Mouse (Mus musculus): ENCODE results near the gene Nr1i2. TPM values are rescaled to one million over a fixed set of nuclear protein-coding genes. Genes with fewer than 3 reads are reported as not detected.
A peak's percentile ranks its signal among the peaks of the same experiment; 100 is the strongest.
"Not testable (repeated sequence)": the region's sequence is repeated elsewhere in the genome, so short reads cannot be mapped to it uniquely, and the experiment has no call there.

Gene Nr1i2
- 13.8 and 14.6 TPM in 2 replicates for polyA plus RNA-seq (2015; fragmentation: Nextera tagmentation; extraction: Ambion mirVana)

DNA sequence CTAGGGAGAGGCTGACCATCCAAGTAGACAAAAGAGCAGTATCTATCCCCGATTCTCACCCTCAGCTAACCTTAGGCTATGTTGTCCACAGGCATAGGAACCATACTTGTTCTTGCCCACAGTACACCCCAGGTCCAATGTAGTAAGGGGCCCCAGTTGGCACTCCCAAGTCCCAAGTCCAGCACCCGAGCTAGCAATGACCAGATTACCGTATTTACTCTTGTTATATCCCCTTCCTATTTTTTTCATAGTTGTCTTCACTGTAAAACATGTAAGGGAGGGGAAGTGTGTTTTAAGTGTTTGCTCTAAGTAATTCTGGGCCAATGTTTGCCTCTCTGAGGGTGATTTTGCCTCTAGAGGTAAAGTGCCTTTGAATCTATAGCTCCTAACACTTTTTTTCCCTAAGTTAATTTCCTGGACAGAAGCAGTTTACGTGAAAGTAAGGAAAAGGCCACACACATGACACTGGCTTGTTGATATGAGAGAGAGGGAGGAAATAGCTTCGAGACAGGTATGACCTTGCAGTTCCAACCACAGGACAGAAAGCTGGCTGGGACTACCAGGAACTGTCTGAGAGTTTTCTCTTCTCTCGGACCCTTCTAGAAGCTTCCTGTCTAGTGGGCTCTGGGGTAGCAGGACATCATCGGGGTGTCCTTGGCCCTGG, at the start of gene Nr1i2:
Gene Nr1i2 (minus strand): TSS at position 140 of the 664 bp plus-strand sequence.
- peak within 1 kb of the TSS; percentile 75 for H3K9ac ChIP-seq (replicated peaks)
- peak within 1 kb of the TSS; percentile 49 for H3K4me3 ChIP-seq (ENCODE audit: low read depth, low read length)
- DNase-seq = peak; percentile 55
- peaks cover 8% of the 10 kb centered on the region; the same call in 1 of the 2 replicates for H3K4me1 ChIP-seq (ENCODE audit: insufficient read depth)
- peak; percentile 90 for ATAC-seq
- peak within 1 kb of the TSS; percentile 83 for H3K27ac ChIP-seq (ENCODE audit: low read depth)
- no peaks in the 10 kb centered on the region for H3K27me3 ChIP-seq (ENCODE audit: insufficient read depth, low read length)
- H3K4me2 ChIP-seq (ENCODE audit: low read depth, low read length) = peak within 1 kb of the TSS; percentile 60
- H3K9me3 ChIP-seq (ENCODE audit: low read length) = no peaks in the 10 kb centered on the region
- WGBS (ENCODE audit: insufficient replicate concordance) = 47% methylated on average over 7 of the region's 7 CpGs
- TF ChIP-seq EP300 (IDR thresholded peaks at IDR 0.05; ENCODE audit: low read depth) (peak; percentile 39; the same call in 1 of the 2 replicates), CTCF (IDR thresholded peaks at IDR 0.05; ENCODE audit: low read depth) (no peak)
- no peaks in the 10 kb centered on the region for H3K36me3 ChIP-seq (replicated peaks; ENCODE audit: insufficient read depth, low read length)

- no peak within 1 kb of the TSS for H3K27ac ChIP-seq (ENCODE audit: low read depth)
- peak; percentile 84 for DNase-seq
- H3K4me3 ChIP-seq (ENCODE audit: low read depth, low read length) = peak within 1 kb of the TSS; percentile 12; the same call in 1 of the 2 replicates
- peak within 1 kb of the TSS; percentile 67 for H3K4me2 ChIP-seq (ENCODE audit: low read depth, low read length)
- TF ChIP-seq EP300 (IDR thresholded peaks at IDR 0.05; ENCODE audit: low read depth) = no peak
- no peak for TF ChIP-seq CTCF (IDR thresholded peaks at IDR 0.05; ENCODE audit: low read depth)
- H3K27me3 ChIP-seq (ENCODE audit: insufficient read depth, low read length) = no peaks in the 10 kb centered on the region
- no peak within 1 kb of the TSS for H3K9ac ChIP-seq (replicated peaks)
- H3K4me1 ChIP-seq (ENCODE audit: insufficient read depth) = peaks cover 7% of the 10 kb centered on the region
- no peaks in the 10 kb centered on the region for H3K9me3 ChIP-seq (ENCODE audit: low read length)
- ATAC-seq = peak; percentile 79
- H3K36me3 ChIP-seq (replicated peaks; ENCODE audit: insufficient read depth, low read length) = no peaks in the 10 kb centered on the region
- 17% methylated on average over 30 of the region's 30 CpGs for WGBS (ENCODE audit: insufficient replicate concordance)
Observed at GRCm38 (mm10) chr16:38341396-38342324, 47.0 kb upstream of the Nr1i2 start, which contains the start of gene Maats1. Maats1 (minus strand) TSS chr16:38342143.

- ATAC-seq; H3K9ac ChIP-seq (replicated peaks); H3K27ac ChIP-seq (ENCODE audit: low read depth); H3K36me3 ChIP-seq (replicated peaks; ENCODE audit: insufficient read depth, low read length); H3K4me3 ChIP-seq (ENCODE audit: low read depth, low read length); DNase-seq; H3K27me3 ChIP-seq (ENCODE audit: insufficient read depth, low read length); H3K9me3 ChIP-seq (ENCODE audit: low read length); H3K4me1 ChIP-seq (ENCODE audit: insufficient read depth); H3K4me2 ChIP-seq (ENCODE audit: low read depth, low read length): not testable (repeated sequence)
- TF ChIP-seq CTCF (IDR thresholded peaks at IDR 0.05; ENCODE audit: low read depth) = 0 out of 2 replicates have a peak, but pooled peaks have one; percentile 18
- WGBS (ENCODE audit: insufficient replicate concordance) = 75% methylated on average over 4 of the region's 4 CpGs
Observed at GRCm38 (mm10) chr16:38338077-38338476, 43.5 kb upstream of the Nr1i2 start.

DNA sequence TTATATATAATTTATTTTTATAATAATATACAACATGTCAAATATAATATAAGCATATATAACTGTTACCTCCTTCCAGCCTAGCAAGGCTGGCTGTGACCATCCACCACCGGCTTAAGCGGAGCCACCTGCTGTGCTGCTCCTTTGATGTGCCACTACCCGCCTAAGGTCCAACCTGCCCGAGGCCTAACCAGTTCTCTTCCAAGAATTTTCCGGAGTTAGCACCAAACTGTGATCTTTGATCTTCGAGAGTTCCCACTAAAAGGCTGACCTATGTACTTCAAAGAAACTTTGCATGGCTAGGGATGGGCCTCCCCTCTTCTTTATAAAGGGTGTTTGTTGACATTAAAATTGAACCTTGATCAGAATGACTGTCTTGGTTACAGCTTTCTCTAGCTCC, 39.8 kb upstream of the Nr1i2 start:
- Histone ChIP-seq H3K4me2 (ENCODE audit: low read depth, low read length) (no peak overlapping the region), H3K9me3 (ENCODE audit: low read length) (no peaks in the 10 kb centered on the region), H3K27ac (ENCODE audit: low read depth) (no peak overlapping the region), H3K4me3 (ENCODE audit: low read depth, low read length) (no peak overlapping the region), H3K9ac (replicated peaks) (no peak overlapping the region), H3K4me1 (ENCODE audit: insufficient read depth) (no peaks in the 10 kb centered on the region), H3K27me3 (ENCODE audit: insufficient read depth, low read length) (no peaks in the 10 kb centered on the region), H3K36me3 (replicated peaks; ENCODE audit: insufficient read depth, low read length) (no peaks in the 10 kb centered on the region)
- DNase-seq (no peak), ATAC-seq (no peak)
- no peak for TF ChIP-seq EP300 (IDR thresholded peaks at IDR 0.05; ENCODE audit: low read depth)
- TF ChIP-seq CTCF (IDR thresholded peaks at IDR 0.05; ENCODE audit: low read depth) = no peak
- WGBS (ENCODE audit: insufficient replicate concordance) = 54% methylated on average over 6 of the region's 6 CpGs

DNA sequence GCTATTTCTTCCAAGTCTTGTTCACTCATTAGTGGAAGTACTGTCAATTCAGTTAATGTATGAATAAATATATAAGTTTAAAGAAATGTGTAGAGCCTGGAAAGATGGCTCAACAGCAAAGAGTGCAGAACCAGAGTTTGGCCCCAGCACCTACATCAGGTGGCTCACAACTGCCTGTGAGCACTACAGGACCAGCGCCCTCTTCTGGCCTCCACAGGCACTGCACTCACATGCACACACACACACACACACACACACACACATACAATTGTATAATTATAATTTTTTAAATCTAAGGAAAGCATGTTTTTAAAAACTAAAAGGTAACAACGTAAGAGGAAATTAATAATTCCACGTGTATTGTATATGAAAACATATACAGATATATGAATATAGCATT, 34.7 kb upstream of the Nr1i2 start:
- Histone ChIP-seq H3K4me2 (ENCODE audit: low read depth, low read length) (no peak overlapping the region), H3K36me3 (replicated peaks; ENCODE audit: insufficient read depth, low read length) (no peaks in the 10 kb centered on the region), H3K9me3 (ENCODE audit: low read length) (no peaks in the 10 kb centered on the region), H3K27me3 (ENCODE audit: insufficient read depth, low read length) (no peaks in the 10 kb centered on the region), H3K9ac (replicated peaks) (no peak overlapping the region), H3K4me3 (ENCODE audit: low read depth, low read length) (no peak overlapping the region), H3K4me1 (ENCODE audit: insufficient read depth) (no peaks in the 10 kb centered on the region), H3K27ac (ENCODE audit: low read depth) (no peak overlapping the region)
- TF ChIP-seq CTCF (IDR thresholded peaks at IDR 0.05; ENCODE audit: low read depth) (peak; percentile 32), EP300 (IDR thresholded peaks at IDR 0.05; ENCODE audit: low read depth) (no peak)
- 75% methylated on average over 3 of the region's 3 CpGs for WGBS (ENCODE audit: insufficient replicate concordance)
- peak; percentile 13 for DNase-seq
- no peak for ATAC-seq

GRCm38 (mm10) chr16:38326778-38327397, 32.3 kb upstream of the Nr1i2 start:
- Histone ChIP-seq H3K36me3 (replicated peaks; ENCODE audit: insufficient read depth, low read length) (no peaks in the 10 kb centered on the region), H3K27me3 (ENCODE audit: insufficient read depth, low read length) (no peaks in the 10 kb centered on the region), H3K4me3 (ENCODE audit: low read depth, low read length) (no peak overlapping the region), H3K9ac (replicated peaks) (no peak overlapping the region), H3K9me3 (ENCODE audit: low read length) (no peaks in the 10 kb centered on the region), H3K27ac (ENCODE audit: low read depth) (no peak overlapping the region), H3K4me2 (ENCODE audit: low read depth, low read length) (no peak overlapping the region), H3K4me1 (ENCODE audit: insufficient read depth) (no peaks in the 10 kb centered on the region)
- DNase-seq (no peak), ATAC-seq (no peak)
- no peak for TF ChIP-seq CTCF (IDR thresholded peaks at IDR 0.05; ENCODE audit: low read depth)
- no peak for TF ChIP-seq EP300 (IDR thresholded peaks at IDR 0.05; ENCODE audit: low read depth)
- WGBS (ENCODE audit: insufficient replicate concordance) = 82% methylated on average over 11 of the region's 11 CpGs

Data from liver, postnatal 0 days (tissue).